Mouse (Mus musculus): ENCODE data around the gene Rpl4. TPM values are rescaled to one million over a fixed set of nuclear protein-coding genes. Genes with fewer than 3 reads are reported as not detected.

Gene Rpl4
- polyA plus RNA-seq, 1 experiment from 2014 or later = 695 TPM

DNA sequence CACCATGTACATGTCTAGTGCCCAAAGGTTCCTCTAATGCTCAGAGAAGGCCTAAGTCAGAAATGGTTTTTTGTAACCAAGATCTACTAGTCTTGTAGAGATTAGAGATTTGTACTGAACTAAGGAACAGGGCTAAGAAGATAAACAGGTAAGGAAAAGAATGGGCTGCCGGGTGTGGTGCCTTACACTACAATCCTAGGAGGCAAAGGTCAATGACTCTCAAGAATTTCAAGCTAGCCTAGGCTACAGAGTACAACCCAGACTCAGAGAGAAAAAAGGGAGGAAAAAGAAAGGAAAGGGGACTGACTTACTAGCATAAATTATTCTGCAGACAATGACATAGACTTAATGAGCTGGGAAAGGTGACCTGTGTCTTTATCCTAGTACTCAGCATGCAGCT is 47.4 kb downstream of the Rpl4 start:
- 71% methylated on average over 1 of the region's 1 CpGs for WGBS
- H3K4me1 ChIP-seq (ENCODE audit: control insufficient read depth, insufficient read depth, low read length) = no peaks in the 10 kb centered on the region
- H3K9ac ChIP-seq (replicated peaks; ENCODE audit: low read length) = no peak overlapping the region
- no peaks in the 10 kb centered on the region for H3K36me3 ChIP-seq (ENCODE audit: control insufficient read depth, insufficient read depth, low read length)
- ATAC-seq (ENCODE audit: low FRiP score, low TSS enrichment) = no peak
- no peak overlapping the region for H3K4me3 ChIP-seq (replicated peaks; ENCODE audit: low read depth, low read length)
- no peak for DNase-seq
- H3K9me3 ChIP-seq (ENCODE audit: control insufficient read depth, low read length) = no peaks in the 10 kb centered on the region
- H3K27ac ChIP-seq (replicated peaks; ENCODE audit: low read depth, low read length) = no peak overlapping the region
- H3K27me3 ChIP-seq (ENCODE audit: control insufficient read depth, insufficient read depth, low read length) = no peaks in the 10 kb centered on the region
- H3K4me2 ChIP-seq (ENCODE audit: low read length) = no peak overlapping the region

DNA sequence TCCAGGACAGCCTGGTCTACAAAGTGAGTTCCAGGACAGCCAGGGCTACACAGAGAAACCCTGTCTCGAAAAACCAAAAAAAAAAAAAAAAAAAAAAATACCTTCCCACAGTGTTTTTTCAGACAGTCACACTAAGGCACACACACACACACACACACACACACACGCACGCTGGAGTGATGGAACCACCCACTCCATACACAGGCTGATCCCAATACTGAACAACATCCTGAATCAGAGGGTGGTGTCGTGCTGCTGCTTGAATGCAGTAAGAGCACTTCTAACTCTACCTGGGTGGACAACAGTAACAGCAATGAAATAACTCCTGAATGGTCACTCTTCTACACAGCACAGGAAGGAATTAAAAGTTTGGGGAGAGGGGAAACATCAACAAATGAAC is 48.3 kb downstream of the Rpl4 start:
- ATAC-seq (ENCODE audit: low FRiP score, low TSS enrichment) (no peak), DNase-seq (no peak)
- no peaks in the 10 kb centered on the region for H3K4me1 ChIP-seq (ENCODE audit: control insufficient read depth, insufficient read depth, low read length)
- no peaks in the 10 kb centered on the region for H3K36me3 ChIP-seq (ENCODE audit: control insufficient read depth, insufficient read depth, low read length)
- no peak overlapping the region for H3K4me3 ChIP-seq (replicated peaks; ENCODE audit: low read depth, low read length)
- WGBS = 89% methylated on average over 4 of the region's 4 CpGs
- no peak overlapping the region for H3K27ac ChIP-seq (replicated peaks; ENCODE audit: low read depth, low read length)
- no peaks in the 10 kb centered on the region for H3K9me3 ChIP-seq (ENCODE audit: control insufficient read depth, low read length)
- H3K9ac ChIP-seq (replicated peaks; ENCODE audit: low read length) = no peak overlapping the region
- no peak overlapping the region for H3K4me2 ChIP-seq (ENCODE audit: low read length)
- H3K27me3 ChIP-seq (ENCODE audit: control insufficient read depth, insufficient read depth, low read length) = no peaks in the 10 kb centered on the region

DNA sequence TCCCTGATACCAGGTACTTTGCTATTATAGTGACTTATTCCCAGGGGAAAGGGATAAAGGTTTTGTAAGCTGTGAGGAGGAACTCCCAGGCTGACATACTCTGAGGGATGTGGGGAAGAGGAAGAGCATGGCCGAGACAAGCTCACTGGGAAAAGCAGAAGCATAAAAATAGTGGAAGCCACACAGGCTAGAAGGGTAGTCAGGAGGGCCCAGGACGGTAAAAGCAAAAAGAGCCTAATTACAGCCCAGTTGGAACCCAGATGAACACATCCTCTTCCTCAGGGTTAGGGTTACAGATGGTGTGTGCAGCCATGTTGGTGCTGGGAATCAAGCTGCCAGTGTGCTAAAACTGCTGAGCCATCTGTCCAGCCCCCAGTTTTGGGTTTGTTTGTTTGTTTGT is 48.9 kb downstream of the Rpl4 start:
- DNase-seq = no peak
- no peak for ATAC-seq (ENCODE audit: low FRiP score, low TSS enrichment)
- Histone ChIP-seq H3K4me1 (ENCODE audit: control insufficient read depth, insufficient read depth, low read length) (no peaks in the 10 kb centered on the region), H3K9ac (replicated peaks; ENCODE audit: low read length) (no peak overlapping the region), H3K9me3 (ENCODE audit: control insufficient read depth, low read length) (no peaks in the 10 kb centered on the region), H3K27me3 (ENCODE audit: control insufficient read depth, insufficient read depth, low read length) (no peaks in the 10 kb centered on the region), H3K4me2 (ENCODE audit: low read length) (no peak overlapping the region), H3K27ac (replicated peaks; ENCODE audit: low read depth, low read length) (no peak overlapping the region), H3K36me3 (ENCODE audit: control insufficient read depth, insufficient read depth, low read length) (no peaks in the 10 kb centered on the region), H3K4me3 (replicated peaks; ENCODE audit: low read depth, low read length) (no peak overlapping the region)
- 77% methylated on average over 2 of the region's 2 CpGs for WGBS

DNA sequence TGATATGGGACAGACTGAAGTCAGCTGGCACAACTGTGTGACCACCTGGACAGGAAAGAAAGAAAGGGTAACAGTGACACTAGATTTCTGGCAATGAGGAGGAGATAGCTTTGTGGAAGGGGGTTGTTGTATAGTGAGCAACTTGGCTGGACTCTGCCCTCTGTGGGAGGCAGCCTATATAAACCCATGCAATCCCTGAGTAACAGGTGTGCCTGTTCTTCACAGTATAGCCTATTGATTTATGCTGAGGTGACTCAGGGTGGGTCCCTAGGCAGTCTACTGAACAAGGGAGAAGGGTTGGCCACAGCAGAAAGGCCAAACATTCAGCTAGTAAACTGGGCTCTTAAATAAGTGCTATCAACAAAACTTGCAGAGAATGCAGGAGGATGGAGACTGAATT is 52.6 kb downstream of the Rpl4 start:
- no peaks in the 10 kb centered on the region for H3K27me3 ChIP-seq (ENCODE audit: control insufficient read depth, insufficient read depth, low read length)
- H3K9me3 ChIP-seq (ENCODE audit: control insufficient read depth, low read length) = no peaks in the 10 kb centered on the region

DNA sequence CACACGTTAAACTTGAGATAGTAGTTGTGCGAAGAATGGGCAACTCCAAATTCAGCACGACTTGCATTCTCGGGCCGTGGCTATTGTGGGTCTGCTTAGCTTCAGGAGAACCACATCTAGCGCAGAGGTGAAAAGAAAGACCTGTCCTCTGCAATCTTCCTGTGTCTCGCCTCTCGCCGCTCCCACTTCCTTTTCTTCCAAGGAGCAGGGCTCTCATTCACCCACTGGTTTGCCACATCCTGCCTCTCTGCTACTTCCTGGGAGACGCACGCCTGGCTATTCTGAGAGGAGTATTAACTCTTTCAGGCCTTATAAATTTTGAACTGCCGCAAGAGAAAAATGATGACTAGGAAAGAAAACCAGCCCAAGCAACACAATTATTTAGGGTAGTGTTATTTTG is 54.6 kb downstream of the Rpl4 start:
- no peak for DNase-seq
- Histone ChIP-seq H3K27me3 (ENCODE audit: control insufficient read depth, insufficient read depth, low read length) (no peaks in the 10 kb centered on the region), H3K9me3 (ENCODE audit: control insufficient read depth, low read length) (no peaks in the 10 kb centered on the region), H3K4me1 (ENCODE audit: control insufficient read depth, insufficient read depth, low read length) (no peaks in the 10 kb centered on the region), H3K36me3 (ENCODE audit: control insufficient read depth, insufficient read depth, low read length) (no peaks in the 10 kb centered on the region), H3K27ac (replicated peaks; ENCODE audit: low read depth, low read length) (no peak overlapping the region), H3K9ac (replicated peaks; ENCODE audit: low read length) (no peak overlapping the region), H3K4me3 (replicated peaks; ENCODE audit: low read depth, low read length) (no peak overlapping the region), H3K4me2 (ENCODE audit: low read length) (no peak overlapping the region)
- no peak for ATAC-seq (ENCODE audit: low FRiP score, low TSS enrichment)
- 90% methylated on average over 12 of the region's 12 CpGs for WGBS

More for the DNA sequence above, 52.6 kb downstream of the Rpl4 start:
- no peak overlapping the region for H3K4me2 ChIP-seq (ENCODE audit: low read length)
- no peak overlapping the region for H3K4me3 ChIP-seq (replicated peaks; ENCODE audit: low read depth, low read length)
- DNase-seq (no peak), ATAC-seq (ENCODE audit: low FRiP score, low TSS enrichment) (no peak)
- H3K27ac ChIP-seq (replicated peaks; ENCODE audit: low read depth, low read length) = no peak overlapping the region
- no peaks in the 10 kb centered on the region for H3K36me3 ChIP-seq (ENCODE audit: control insufficient read depth, insufficient read depth, low read length)
- H3K9ac ChIP-seq (replicated peaks; ENCODE audit: low read length) = no peak overlapping the region
- no peaks in the 10 kb centered on the region for H3K4me1 ChIP-seq (ENCODE audit: control insufficient read depth, insufficient read depth, low read length)

Small RNAs within 50 kb of the gene (microRNA-seq; reads per million reads assigned to microRNA genes)
- not detected for gene Gm24106

Other genes with a start within 250 kb of the Rpl4 start
- gene Smad6, start 151.3 kb upstream of the Rpl4 start, polyA plus RNA-seq (2014; fragmentation: Nextera tagmentation; extraction: Ambion mirVana) = 0.67 and 2.0 TPM in 2 replicates
- gene Lctl, start 56.2 kb upstream of the Rpl4 start, polyA plus RNA-seq (2014; fragmentation: Nextera tagmentation; extraction: Ambion mirVana) = not detected in 2 replicates
- 2.3 and 6.8 TPM in 2 replicates for gene Zwilch, start 271 bp upstream of the Rpl4 start, polyA plus RNA-seq (2014; fragmentation: Nextera tagmentation; extraction: Ambion mirVana)
- gene Snapc5, start 5.9 kb downstream of the Rpl4 start, polyA plus RNA-seq (2014; fragmentation: Nextera tagmentation; extraction: Ambion mirVana) = 25.6 and 29.7 TPM in 2 replicates
- gene Uchl4, start 61.8 kb downstream of the Rpl4 start, polyA plus RNA-seq (2014; fragmentation: Nextera tagmentation; extraction: Ambion mirVana) = 2.9 and 3.0 TPM in 2 replicates
- 46.4 and 50.7 TPM in 2 replicates for gene Map2k1, start 80.3 kb downstream of the Rpl4 start, polyA plus RNA-seq (2014; fragmentation: Nextera tagmentation; extraction: Ambion mirVana)
- gene Tipin, start 108.2 kb downstream of the Rpl4 start, polyA plus RNA-seq (2014; fragmentation: Nextera tagmentation; extraction: Ambion mirVana) = 79.8 and 103 TPM in 2 replicates
- 17.1 and 23.9 TPM in 2 replicates for gene Dis3l, start 167.9 kb downstream of the Rpl4 start, polyA plus RNA-seq (2014; fragmentation: Nextera tagmentation; extraction: Ambion mirVana)
- 17.1 and 18.6 TPM in 2 replicates for gene Megf11, start 212.3 kb downstream of the Rpl4 start, polyA plus RNA-seq (2014; fragmentation: Nextera tagmentation; extraction: Ambion mirVana)